8 mouse cellular contexts compared by ENCODE assay signal in genomic region chr11:6444077-6444853, GRCm38 (mm10). TPM values are rescaled to one million over a fixed set of nuclear protein-coding genes. Genes with fewer than 3 reads are reported as not detected.
DNase-seq lines count a peak whose midpoint lies in the region; ATAC-seq lines count a peak whose summit lies in the region.

Gene H2afv, minus strand, starts transcription at chr11:6444443.

- H3K9ac ChIP-seq in hindbrain, embryonic 16.5 days (ENCODE audit: low read depth, low read length) = peak within 1 kb of the TSS; percentile 91

- H3K36me3 ChIP-seq in hindbrain, embryonic 16.5 days (ENCODE audit: control insufficient read depth, insufficient read depth, low read length) = no peaks in the 10 kb centered on the region
- no peaks in the 10 kb centered on the region for H3K36me3 ChIP-seq in macrophage (ENCODE audit: inconsistent target)

- peak; percentile 100 for DNase-seq in WW6 (ENCODE audit: low read depth, low spot score)
- DNase-seq in cerebellum, postnatal 4 days (ENCODE audit: low spot score in 2 of 2) = peak; percentile 99 to 100
- peak; percentile 99 for DNase-seq in gastrocnemius, adult 18-20 months (ENCODE audit: low spot score)
- peak; percentile 99 to 100 for DNase-seq in left cerebral cortex, adult 18-20 months (ENCODE audit: low spot score in 2 of 2)
- DNase-seq in right cerebral cortex, adult 18-20 months = peak; percentile 99
- DNase-seq in urinary bladder, postnatal 10 days (ENCODE audit: low spot score) = peak; percentile 97

- peak within 1 kb of the TSS; percentile 72 for H3K4me2 ChIP-seq in hindbrain, embryonic 16.5 days (ENCODE audit: low read length)

- peaks cover 8% of the 10 kb centered on the region for H3K4me1 ChIP-seq in hindbrain, embryonic 16.5 days (ENCODE audit: control insufficient read depth, insufficient read depth, low read depth, low read length)

- H3K9me3 ChIP-seq in hindbrain, embryonic 16.5 days (ENCODE audit: control insufficient read depth, low read length) = no peaks in the 10 kb centered on the region

- WGBS in hindbrain, embryonic 16.5 days = under 1% methylated on average over 59 of the region's 80 CpGs
- WGBS in macrophage (ENCODE audit: missing documents) = under 1% methylated on average over 77 of the region's 80 CpGs

- H3K27me3 ChIP-seq in hindbrain, embryonic 16.5 days (replicated peaks; ENCODE audit: control insufficient read depth, insufficient read depth, low read length) = no peaks in the 10 kb centered on the region

- peak; percentile 100 for ATAC-seq in hindbrain, embryonic 16.5 days

- H3K79me2 ChIP-seq in macrophage (ENCODE audit: inconsistent target) = peaks cover 45% of the 10 kb centered on the region

- H3K27ac ChIP-seq in hindbrain, embryonic 16.5 days (ENCODE audit: low read depth, low read length) = peak within 1 kb of the TSS; percentile 97
- peak within 1 kb of the TSS; percentile 57 for H3K27ac ChIP-seq in macrophage

- peak within 1 kb of the TSS; percentile 89 for H3K4me3 ChIP-seq in hindbrain, embryonic 16.5 days (ENCODE audit: low read length)
- peak within 1 kb of the TSS; percentile 73 for H3K4me3 ChIP-seq in macrophage (ENCODE audit: inconsistent target)

RNA-seq across cellular contexts. Expression of gene H2afv, which starts in this region (rescaled TPM):
- total RNA-seq in gastrocnemius, adult 18-20 months (2021) = 10 to 100 TPM; 61.3 to 63.7 TPM
- 223 and 239 TPM in 2 replicates for polyA plus RNA-seq in hindbrain, embryonic 16.5 days (2015; fragmentation: Nextera tagmentation; extraction: Ambion mirVana)
- 10 to 100 TPM; 41.4 to 42.5 TPM for total RNA-seq in left cerebral cortex, adult 18-20 months (2021)
- 10 to 100 TPM in 3 of 26 experiments, 1 to 10 TPM in 19, under 1 TPM in 2, not detected in 2; 0.51 to 14.6 (median 4.1) TPM for total RNA-seq in macrophage (2018; cell fraction: chromatin; rRNA removed)
- total RNA-seq in macrophage (2018; cell fraction: cytosol; rRNA removed) = 10 to 100 TPM; 20.2 to 53.9 (median 28.0) TPM
- 10 to 100 TPM in 18 of 26 experiments, 1 to 10 TPM in 8; 4.1 to 24.6 (median 11.9) TPM for total RNA-seq in macrophage (2018; cell fraction: nucleus; rRNA removed)
- polyA plus RNA-seq in macrophage (2018) = 15.4 to 35.4 TPM (median 22.4 TPM) in 3 replicates

Comparison
In these comparisons a context has a peak if more than half of its experiments do, and no peak if none do; other contexts are left out.
1. Peak in every context shown above with its lines: DNase-seq, ATAC-seq, H3K4me3 ChIP-seq and H3K27ac ChIP-seq.